8 mouse cellular contexts compared by ENCODE assay signal in the genomic region with DNA sequence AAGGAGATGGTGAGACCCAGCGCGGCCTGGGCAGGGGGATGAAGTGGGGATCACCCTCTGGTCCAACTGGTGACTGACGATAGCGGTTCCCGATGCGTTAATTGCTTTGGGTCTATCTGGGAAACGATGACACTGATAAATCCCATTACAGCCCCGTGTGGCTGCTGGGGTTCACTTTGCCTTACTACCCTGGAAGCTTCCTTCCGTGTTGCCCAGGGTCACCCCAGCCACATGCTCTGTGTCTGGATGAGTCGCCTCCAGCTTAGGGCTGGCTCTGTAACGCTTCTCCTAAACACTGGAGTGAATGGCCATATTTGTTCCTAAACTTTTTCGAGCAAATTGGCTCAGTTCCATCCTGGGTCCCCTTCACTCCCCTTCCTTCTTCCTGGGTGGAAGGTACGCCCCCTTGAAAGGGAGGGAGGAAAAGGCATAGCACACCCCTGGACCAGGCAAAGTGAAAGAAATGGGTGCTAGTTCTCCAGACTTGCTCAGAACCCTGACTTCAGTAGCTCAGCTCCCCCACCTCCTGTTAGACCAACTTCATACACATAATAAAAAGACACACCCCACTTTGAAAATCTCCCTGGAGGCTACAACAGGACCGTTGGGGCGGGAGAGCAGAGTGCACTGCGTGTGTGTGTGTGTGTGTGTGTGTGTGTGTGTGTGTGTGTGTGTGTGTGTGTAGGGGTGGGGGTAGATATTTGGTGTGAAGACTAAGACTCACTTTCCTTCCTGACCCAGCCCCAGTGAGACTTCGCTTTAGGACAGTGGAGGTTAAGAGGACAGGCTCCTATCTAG. TPM values are rescaled to one million over a fixed set of nuclear protein-coding genes. Genes with fewer than 3 reads are reported as not detected.
A peak's percentile ranks its signal among the peaks of the same experiment; 100 is the strongest.
DNase-seq lines count a peak whose midpoint lies in the region; ATAC-seq and TF ChIP-seq lines count a peak whose summit lies in the region.

No protein-coding gene starts in this region.

- peak overlapping the region; percentile 82 for H3K27ac ChIP-seq in gastrocnemius, adult 2 months
- peak overlapping the region; percentile 93 for H3K27ac ChIP-seq in forebrain, embryonic 15.5 days (replicated peaks)
- peak overlapping the region; percentile 44 for H3K27ac ChIP-seq in liver, adult 2 months (replicated peaks; ENCODE audit: insufficient read depth, low read depth, low read length)
- H3K27ac ChIP-seq in neural tube, embryonic 13.5 days (replicated peaks): peak overlapping the region; percentile 95

- ATAC-seq in forebrain, embryonic 15.5 days (replicated peaks): no peak
- no peak for ATAC-seq in neural tube, embryonic 13.5 days (ENCODE audit: low read depth)

- intact Hi-C loops in gastrocnemius, adult 2 months (cut with DNase I): no loop called here
- intact Hi-C loops in gastrocnemius, postnatal 36 days (cut with DNase I): no loop called here

- DNase-seq in gastrocnemius, adult 2 months: no peak
- no peak for DNase-seq in gastrocnemius, postnatal 36 days
- no peak for DNase-seq in liver, adult 2 months (ENCODE audit: extremely low read depth, low read depth, low spot score)
- no peak for DNase-seq in cerebellum, postnatal 25 days
- DNase-seq in urinary bladder, adult 2 months (ENCODE audit: low spot score): no peak

- 0% methylated on average over 17 of the region's 17 CpGs for WGBS in forebrain, embryonic 15.5 days
- WGBS in liver, adult 2 months: 7% methylated on average over 17 of the region's 17 CpGs
- WGBS in neural tube, embryonic 13.5 days: 1% methylated on average over 17 of the region's 17 CpGs

- H3K27me3 ChIP-seq in E14TG2a.4 (ENCODE audit: insufficient read depth, low read length): peaks cover 94% of the 10 kb centered on the region
- no peaks in the 10 kb centered on the region for H3K27me3 ChIP-seq in forebrain, embryonic 15.5 days
- H3K27me3 ChIP-seq in liver, adult 2 months (ENCODE audit: control insufficient read depth, insufficient read depth, low read length): 0 out of 2 replicates have a peak, but pooled peaks cover 3% of the 10 kb centered on the region
- H3K27me3 ChIP-seq in neural tube, embryonic 13.5 days: peaks cover 18% of the 10 kb centered on the region

- TF ChIP-seq CTCF in gastrocnemius, adult 2 months (IDR thresholded peaks at IDR 0.05): no peak
- no peak for TF ChIP-seq CTCF in E14TG2a.4 (conservative IDR thresholded peaks at IDR 0.05; ENCODE audit: low read length)
- TF ChIP-seq CTCF in liver, adult 2 months (IDR thresholded peaks at IDR 0.05; ENCODE audit: low read depth, low read length): no peak

- H3K36me3 ChIP-seq in E14TG2a.4 (ENCODE audit: insufficient read depth, low read length): no peaks in the 10 kb centered on the region; the same call in 1 of the 2 replicates
- no peaks in the 10 kb centered on the region for H3K36me3 ChIP-seq in forebrain, embryonic 15.5 days
- no peaks in the 10 kb centered on the region for H3K36me3 ChIP-seq in liver, adult 2 months (ENCODE audit: control insufficient read depth, insufficient read depth, low read length)
- peaks cover 8% of the 10 kb centered on the region for H3K36me3 ChIP-seq in neural tube, embryonic 13.5 days

- H3K4me3 ChIP-seq in gastrocnemius, adult 2 months: peak overlapping the region; percentile 83
- H3K4me3 ChIP-seq in E14TG2a.4 (replicated peaks; ENCODE audit: low read length): peak overlapping the region; percentile 83
- H3K4me3 ChIP-seq in forebrain, embryonic 15.5 days: peak overlapping the region; percentile 62
- peak overlapping the region; percentile 73 for H3K4me3 ChIP-seq in liver, adult 2 months (ENCODE audit: insufficient read depth, low read depth, low read length)
- H3K4me3 ChIP-seq in neural tube, embryonic 13.5 days: peak overlapping the region; percentile 59

- no peaks in the 10 kb centered on the region for H3K79me2 ChIP-seq in liver, adult 2 months (ENCODE audit: control insufficient read depth, insufficient read depth, low read length)

- peaks cover 11% of the 10 kb centered on the region for H3K9me3 ChIP-seq in E14TG2a.4 (ENCODE audit: low read length)
- no peaks in the 10 kb centered on the region for H3K9me3 ChIP-seq in forebrain, embryonic 15.5 days
- H3K9me3 ChIP-seq in neural tube, embryonic 13.5 days: no peaks in the 10 kb centered on the region

- H3K4me2 ChIP-seq in forebrain, embryonic 15.5 days (replicated peaks): peak overlapping the region; percentile 98
- peak overlapping the region; percentile 87 for H3K4me2 ChIP-seq in neural tube, embryonic 13.5 days

- TF ChIP-seq POLR2A in liver, adult 2 months (IDR thresholded peaks at IDR 0.05; ENCODE audit: extremely low read depth, insufficient read depth, low read length): no peak

- peaks cover 74% of the 10 kb centered on the region for H3K4me1 ChIP-seq in E14TG2a.4 (replicated peaks; ENCODE audit: low read depth, low read length)
- H3K4me1 ChIP-seq in forebrain, embryonic 15.5 days: peaks cover 69% of the 10 kb centered on the region
- H3K4me1 ChIP-seq in liver, adult 2 months (ENCODE audit: control insufficient read depth, insufficient read depth, low read length): no peaks in the 10 kb centered on the region
- H3K4me1 ChIP-seq in neural tube, embryonic 13.5 days (replicated peaks): peaks cover 85% of the 10 kb centered on the region

- peak overlapping the region; percentile 62 for H3K9ac ChIP-seq in forebrain, embryonic 15.5 days (replicated peaks)
- peak overlapping the region; percentile 83 for H3K9ac ChIP-seq in liver, adult 2 months (ENCODE audit: low read depth, low read length)
- H3K9ac ChIP-seq in neural tube, embryonic 13.5 days: peak overlapping the region; percentile 75

RNA-seq across cellular contexts. Expression of a gene that starts 0.9 kb away (rescaled TPM):
- total RNA-seq in gastrocnemius, adult 2 months (2021): 1 to 10 TPM; 3.2 to 6.1 TPM
- total RNA-seq in gastrocnemius, postnatal 36 days (2021): 1 to 10 TPM; 3.5 to 3.8 TPM
- 25.7 and 28.8 TPM in 2 replicates for polyA plus RNA-seq in forebrain, embryonic 15.5 days (2015; fragmentation: Nextera tagmentation; extraction: Ambion mirVana)
- 4.2 and 5.5 TPM in 2 replicates for total RNA-seq in liver, adult 2 months (2014; rRNA removed)
- 9.2 and 9.5 TPM in 2 replicates for polyA plus RNA-seq in liver, adult 2 months (2012; rRNA removed)
- polyA plus RNA-seq in neural tube, embryonic 13.5 days (2015; fragmentation: Nextera tagmentation; extraction: Ambion mirVana): 17.6 and 20.6 TPM in 2 replicates
- 20.6 and 23.6 TPM in 2 replicates for polyA plus RNA-seq in urinary bladder, adult 2 months (2012; rRNA removed)

RNA-seq across cellular contexts. Expression of a gene that starts 40.8 kb away (rescaled TPM):
- total RNA-seq in gastrocnemius, adult 2 months (2021): 1 to 10 TPM; 4.0 to 4.4 TPM
- total RNA-seq in gastrocnemius, postnatal 36 days (2021): 1 to 10 TPM; 4.6 to 5.2 TPM
- polyA plus RNA-seq in forebrain, embryonic 15.5 days (2015; fragmentation: Nextera tagmentation; extraction: Ambion mirVana): 78.9 and 85.5 TPM in 2 replicates
- 1.9 and 2.7 TPM in 2 replicates for total RNA-seq in liver, adult 2 months (2014; rRNA removed)
- polyA plus RNA-seq in liver, adult 2 months (2012; rRNA removed): 7.1 and 8.6 TPM in 2 replicates
- polyA plus RNA-seq in neural tube, embryonic 13.5 days (2015; fragmentation: Nextera tagmentation; extraction: Ambion mirVana): 68.5 and 72.3 TPM in 2 replicates
- polyA plus RNA-seq in urinary bladder, adult 2 months (2012; rRNA removed): 11.7 and 24.4 TPM in 2 replicates

RNA-seq across cellular contexts. Expression of a gene that starts 43.2 kb away (rescaled TPM):
- not detected for total RNA-seq in gastrocnemius, adult 2 months (2021)
- total RNA-seq in gastrocnemius, postnatal 36 days (2021): not detected
- 0.33 TPM in 1 of 2 replicates, not detected in the other for polyA plus RNA-seq in forebrain, embryonic 15.5 days (2015; fragmentation: Nextera tagmentation; extraction: Ambion mirVana)
- not detected in 2 replicates for total RNA-seq in liver, adult 2 months (2014; rRNA removed)
- not detected in 2 replicates for polyA plus RNA-seq in liver, adult 2 months (2012; rRNA removed)
- polyA plus RNA-seq in neural tube, embryonic 13.5 days (2015; fragmentation: Nextera tagmentation; extraction: Ambion mirVana): not detected in 2 replicates
- not detected in 2 replicates for polyA plus RNA-seq in urinary bladder, adult 2 months (2012; rRNA removed)

Comparison
In these comparisons a context has a peak if more than half of its experiments do, and no peak if none do; other contexts are left out.
1. H3K27ac ChIP-seq: peak in every context shown above with its lines; median percentile 95 in neural tube, embryonic 13.5 days; 93 in forebrain, embryonic 15.5 days; 82 in gastrocnemius, adult 2 months; 44 in liver, adult 2 months.